Mouse (Mus musculus): Measurements from ENCODE around the gene AY074887.

AY074887 gene

DNA sequence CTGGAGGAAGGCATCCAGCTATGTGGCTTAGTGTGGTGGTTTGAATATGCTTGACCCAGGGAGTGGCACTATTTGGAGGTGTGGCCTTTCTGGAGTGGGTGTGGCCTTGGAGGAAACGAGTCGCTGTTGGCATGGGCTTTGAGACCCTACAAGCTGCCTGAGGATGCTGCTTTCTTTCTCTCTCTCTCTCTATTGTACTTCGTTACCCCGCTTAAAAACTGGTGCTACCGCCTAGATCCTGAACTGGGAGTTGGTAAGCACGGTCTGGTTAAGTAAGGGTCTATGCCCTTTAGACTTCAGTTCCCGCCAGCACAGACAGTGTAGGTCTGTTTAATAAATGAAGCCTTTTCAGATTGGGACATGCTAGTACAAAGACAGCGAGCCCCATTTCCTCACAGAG is 34.4 kb downstream of the AY074887 start:
- DNase-seq (ENCODE audit: low spot score in 2 of 2) = no peak

DNA sequence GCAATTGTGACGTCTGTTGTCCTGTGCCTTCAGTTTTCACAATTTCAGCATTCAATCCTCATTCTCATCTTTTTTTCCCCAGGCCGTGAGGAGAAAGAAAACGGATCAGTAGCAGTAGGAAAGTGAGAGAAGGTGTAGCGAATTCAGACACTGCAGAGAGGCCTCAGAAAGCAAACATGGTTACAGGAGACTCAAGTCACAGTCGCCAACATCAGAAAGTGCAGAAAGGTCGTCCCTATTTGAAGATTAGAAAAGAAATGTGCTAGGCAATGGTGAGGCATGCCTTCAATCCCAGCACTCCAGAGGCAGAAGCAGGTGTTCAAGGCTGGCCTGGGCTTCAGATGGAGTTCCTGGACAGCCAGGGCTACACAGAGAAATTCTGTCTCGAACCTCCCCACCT is 35.2 kb downstream of the AY074887 start:
- no peak for DNase-seq (ENCODE audit: low spot score in 2 of 2)

DNA sequence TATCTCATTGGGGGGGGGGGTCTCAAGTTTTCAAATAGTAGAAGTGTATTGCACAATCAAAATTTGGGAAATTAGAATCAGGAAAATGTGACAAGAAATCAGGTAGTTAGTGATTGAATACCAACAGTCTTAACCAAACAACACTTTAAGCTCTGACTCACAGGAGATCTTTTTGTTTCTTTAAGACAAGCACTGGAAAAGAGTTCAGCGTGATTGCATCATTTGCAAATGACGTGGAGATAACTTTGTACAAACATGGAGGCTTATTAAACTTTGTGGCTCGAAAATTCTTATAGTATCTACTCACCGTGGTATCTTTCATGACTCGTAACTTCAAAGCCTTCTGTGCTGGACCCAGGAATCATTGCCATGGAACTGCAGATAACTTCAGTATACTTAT is 41.4 kb downstream of the AY074887 start:
- DNase-seq (ENCODE audit: low spot score in 2 of 2) = no peak

Measured in urinary bladder, postnatal 4 days (tissue).